Mouse (Mus musculus) fat pad, adult 2 months (tissue): ENCODE results near the gene Scd3.
"Not testable (repeated sequence)": the region's sequence is repeated elsewhere in the genome, so short reads cannot be mapped to it uniquely, and the experiment has no call there.

Experiments used
- DNase-seq: peaks from one replicate; pipeline ENCODE4 v3.0.0-alpha.2; 2011; ENCODE audit warnings: low read depth, low spot score; ENCODE audit errors: extremely low read depth

The Scd3 gene

GRCm38 (mm10) chr19:44266824-44267498 lies 63.9 kb downstream of the Scd3 start:
- DNase-seq, result no peak

GRCm38 (mm10) chr19:44267499-44268002 lies 64.5 kb downstream of the Scd3 start:
- no peak for DNase-seq

- no peak for DNase-seq
These were observed 70.6 kb downstream of the Scd3 start for GRCm38 (mm10) chr19:44273711-44274110.

GRCm38 (mm10) chr19:44274452-44274851 lies 71.4 kb downstream of the Scd3 start:
- DNase-seq, result no peak

- DNase-seq, result no peak
These were observed 72.3 kb downstream of the Scd3 start for GRCm38 (mm10) chr19:44275418-44275817.

- DNase-seq, result no peak
These were observed 73.8 kb downstream of the Scd3 start for GRCm38 (mm10) chr19:44276861-44277260.

- DNase-seq, result no peak
These were observed 74.9 kb downstream of the Scd3 start for GRCm38 (mm10) chr19:44277931-44278330.

- no peak for DNase-seq
These were observed 77.7 kb downstream of the Scd3 start for GRCm38 (mm10) chr19:44280755-44281154.

GRCm38 (mm10) chr19:44281825-44282447 lies 78.9 kb downstream of the Scd3 start:
- DNase-seq, result not testable (repeated sequence)

GRCm38 (mm10) chr19:44282534-44283156 lies 79.6 kb downstream of the Scd3 start:
- no peak for DNase-seq

- no peak for DNase-seq
These were observed 80.3 kb downstream of the Scd3 start for GRCm38 (mm10) chr19:44283157-44284024.

- DNase-seq, result no peak
These were observed 81.1 kb downstream of the Scd3 start for GRCm38 (mm10) chr19:44284025-44284695.

GRCm38 (mm10) chr19:44284723-44285122 lies 81.7 kb downstream of the Scd3 start:
- no peak for DNase-seq

- no peak for DNase-seq
These were observed 82.5 kb downstream of the Scd3 start for GRCm38 (mm10) chr19:44285554-44285953.

- DNase-seq, result no peak
These were observed 83.0 kb downstream of the Scd3 start for GRCm38 (mm10) chr19:44286109-44286508.

- DNase-seq, result no peak
These were observed 84.5 kb downstream of the Scd3 start for GRCm38 (mm10) chr19:44287415-44288110.

- no peak for DNase-seq
These were observed 89.0 kb downstream of the Scd3 start for GRCm38 (mm10) chr19:44292083-44292482.

GRCm38 (mm10) chr19:44292483-44292882 lies 89.4 kb downstream of the Scd3 start:
- no peak for DNase-seq

- DNase-seq, result no peak
These were observed 90.1 kb downstream of the Scd3 start, which contains the start of gene Scd2 for GRCm38 (mm10) chr19:44292941-44293768. Scd2 (plus strand) TSS chr19:44293674.
